Mouse (Mus musculus) G1E-ER4 (cell line): ENCODE data around the gene Ap1s1. TPM values are rescaled to one million over a fixed set of nuclear protein-coding genes. Genes with fewer than 3 reads are reported as not detected.

ENCODE experiments used
- GATA1 ChIP-seq: IDR thresholded peaks from one replicate; pipeline ENCODE4 v1.8.0; 2012; ENCODE audit warnings: low read length, inconsistent platforms
- polyA plus RNA-seq: library from polyadenylated mRNA; stranded (reverse); fragments of >175 nt; gene quantifications from 2 replicates; pipeline ENCODE4 v1.2.3, GENCODE M21; 2012

The Ap1s1 gene
- polyA plus RNA-seq, 1 experiment = 279 TPM

- no peak for TF ChIP-seq GATA1
Observed at GRCm38 (mm10) chr5:137073141-137073540, 27.2 kb upstream of the Ap1s1 start.

GRCm38 (mm10) chr5:137072079-137072960 is 26.4 kb upstream of the Ap1s1 start, which contains the start of gene Serpine1:
Serpine1 (minus strand) TSS chr5:137072268.
- no peak for TF ChIP-seq GATA1

DNA sequence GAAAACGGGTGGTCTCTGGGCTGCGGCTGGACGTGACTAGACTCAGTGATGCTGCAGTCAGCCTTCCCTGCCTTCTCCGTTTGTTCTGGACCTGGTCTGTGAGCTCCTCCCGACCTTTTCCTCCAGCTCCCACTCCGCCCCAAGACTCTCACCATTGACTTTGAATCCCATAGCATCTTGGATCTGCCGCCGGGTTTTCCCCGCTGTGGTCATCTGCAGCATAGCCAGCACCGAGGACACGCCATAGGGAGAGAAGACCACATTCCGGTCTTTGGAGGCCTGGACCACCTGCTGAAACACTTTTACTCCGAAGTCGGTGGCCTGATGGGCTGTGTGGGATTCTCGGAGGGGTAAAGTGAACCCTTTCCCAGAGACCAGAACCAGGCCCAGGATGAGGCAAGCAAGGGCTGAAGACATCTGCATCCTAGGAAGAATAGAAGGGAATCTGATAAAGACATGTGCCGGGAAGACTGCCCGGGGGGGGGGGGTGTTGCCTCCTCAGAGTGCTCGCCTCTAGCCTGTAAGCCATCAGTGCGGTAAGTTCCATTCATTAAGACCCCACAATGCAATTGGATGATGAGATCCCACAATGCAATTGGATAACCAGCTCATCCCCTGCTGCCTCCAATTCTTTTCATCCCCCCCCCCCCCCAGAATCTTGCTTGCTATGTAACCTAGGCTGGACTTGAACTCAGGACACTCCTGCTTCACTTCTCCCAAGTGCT is 25.1 kb upstream of the Ap1s1 start:
- no peak for TF ChIP-seq GATA1

GRCm38 (mm10) chr5:137068711-137069110 is 22.8 kb upstream of the Ap1s1 start:
- TF ChIP-seq GATA1 = no peak

GRCm38 (mm10) chr5:137065923-137066322 is 20.0 kb upstream of the Ap1s1 start:
- no peak for TF ChIP-seq GATA1

GRCm38 (mm10) chr5:137065454-137065853 is 19.5 kb upstream of the Ap1s1 start:
- no peak for TF ChIP-seq GATA1

DNA sequence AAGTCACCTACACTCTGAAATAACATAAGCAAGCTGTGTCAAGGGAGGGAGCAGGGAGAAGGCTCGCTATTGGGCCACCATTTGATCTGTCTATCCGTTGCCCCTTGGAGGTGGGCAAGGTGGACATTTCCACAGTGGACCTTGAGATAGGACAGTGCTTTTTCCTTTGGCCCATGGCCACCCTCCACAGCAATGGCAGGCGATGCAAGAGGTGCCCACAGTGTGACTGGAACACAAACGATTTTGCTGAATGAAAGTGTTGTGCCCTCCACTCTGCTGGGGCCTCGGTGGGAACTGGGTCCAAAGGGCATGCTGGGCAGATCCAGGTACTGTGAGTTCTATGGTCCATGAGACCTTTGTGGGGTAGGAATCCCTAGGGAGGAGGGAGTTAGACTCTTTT is 16.7 kb upstream of the Ap1s1 start:
- TF ChIP-seq GATA1 = no peak

GRCm38 (mm10) chr5:137061809-137062481 is 16.0 kb upstream of the Ap1s1 start:
- TF ChIP-seq GATA1 = no peak

- no peak for TF ChIP-seq GATA1
Observed at GRCm38 (mm10) chr5:137054873-137055272, 8.9 kb upstream of the Ap1s1 start.

DNA sequence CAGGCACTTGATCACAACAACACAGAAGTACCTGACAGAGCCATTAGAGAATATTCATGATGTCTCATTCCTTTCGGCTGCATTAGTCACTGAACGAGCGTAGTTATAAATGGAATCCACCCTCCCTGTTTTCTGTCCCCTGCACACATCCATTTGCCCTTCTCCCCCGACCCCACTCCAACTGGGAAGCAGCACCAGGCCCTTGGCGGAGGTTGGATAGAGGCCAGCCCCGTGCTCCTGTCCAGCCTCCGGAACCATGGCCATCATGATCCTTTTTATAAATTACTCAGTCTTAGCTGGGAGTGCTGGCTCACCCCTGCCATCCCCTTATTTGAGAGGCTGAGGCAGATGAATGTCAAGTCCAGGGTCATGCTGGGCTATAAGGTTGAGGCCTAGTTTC is 8.4 kb upstream of the Ap1s1 start:
- no peak for TF ChIP-seq GATA1

DNA sequence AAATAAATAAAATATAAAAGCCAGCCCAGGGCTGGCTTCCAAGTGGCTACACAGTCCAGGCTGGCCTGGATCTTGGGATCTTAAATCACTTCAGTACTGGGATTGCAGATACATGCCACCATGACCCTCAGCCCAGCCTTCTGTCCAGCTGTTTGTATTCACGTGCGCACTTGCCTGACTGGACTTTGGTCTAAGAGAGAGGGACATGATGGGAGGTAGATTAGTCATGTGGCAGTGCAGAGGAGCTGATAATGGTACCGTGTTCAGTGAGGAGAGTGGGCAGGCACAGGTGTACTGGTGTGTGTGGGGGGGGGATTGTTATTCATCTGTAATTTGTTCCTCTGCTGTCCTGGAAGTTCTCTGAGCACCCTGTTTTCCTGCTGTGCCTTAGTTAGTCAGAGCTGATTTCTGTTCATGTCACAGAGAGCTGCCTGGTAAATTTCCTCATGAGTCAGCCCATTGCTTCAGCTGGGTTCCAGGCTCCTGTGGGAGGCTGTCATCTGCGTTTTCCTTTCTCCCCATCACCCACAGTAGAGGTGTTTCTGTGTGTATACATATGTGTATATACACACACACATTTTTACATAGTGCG is 6.1 kb upstream of the Ap1s1 start:
- TF ChIP-seq GATA1 = no peak

GRCm38 (mm10) chr5:137051125-137051524 is 5.2 kb upstream of the Ap1s1 start:
- TF ChIP-seq GATA1 = no peak

DNA sequence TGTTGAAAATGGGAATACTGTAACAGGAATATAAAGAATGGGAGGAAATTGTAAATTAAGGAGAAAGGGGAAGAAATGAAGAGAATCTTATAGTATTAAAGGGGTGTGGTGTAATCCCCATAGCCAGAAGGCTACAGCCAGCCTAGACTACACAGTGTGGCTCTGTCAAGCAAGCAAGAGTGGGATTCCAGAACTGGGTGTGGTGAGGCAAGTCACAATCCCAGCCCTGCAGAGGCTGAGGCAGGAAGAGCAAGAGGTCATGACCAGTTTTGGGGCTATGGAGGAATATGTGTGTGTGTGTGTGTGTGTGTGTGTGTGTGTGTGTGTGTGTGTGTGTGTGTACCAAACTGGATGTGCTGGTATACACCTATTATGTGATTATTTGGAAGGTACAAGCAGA is 1.1 kb upstream of the Ap1s1 start:
- no peak for TF ChIP-seq GATA1

- TF ChIP-seq GATA1 = no peak
Observed at GRCm38 (mm10) chr5:137046324-137046718, 386 bp upstream of the Ap1s1 start.

DNA sequence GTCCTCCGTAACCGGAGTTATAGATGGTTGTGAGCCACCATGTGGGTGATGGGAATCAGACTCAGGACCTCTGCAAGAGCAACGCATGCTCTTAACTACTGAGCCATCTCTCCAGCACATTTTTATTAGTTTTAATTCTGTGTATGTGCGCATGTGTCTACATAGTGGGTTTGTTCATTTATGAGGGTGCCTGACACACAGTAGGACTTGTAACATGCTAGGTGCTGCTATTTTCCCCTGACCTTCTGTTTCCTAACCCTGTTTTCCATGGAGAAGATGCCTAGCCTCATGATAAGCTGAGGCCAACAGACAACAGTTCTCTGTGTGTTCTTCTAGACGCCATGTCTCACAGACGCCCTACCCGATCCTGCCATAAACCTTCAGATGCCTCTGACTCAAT is 1.9 kb downstream of the Ap1s1 start:
- no peak for TF ChIP-seq GATA1

DNA sequence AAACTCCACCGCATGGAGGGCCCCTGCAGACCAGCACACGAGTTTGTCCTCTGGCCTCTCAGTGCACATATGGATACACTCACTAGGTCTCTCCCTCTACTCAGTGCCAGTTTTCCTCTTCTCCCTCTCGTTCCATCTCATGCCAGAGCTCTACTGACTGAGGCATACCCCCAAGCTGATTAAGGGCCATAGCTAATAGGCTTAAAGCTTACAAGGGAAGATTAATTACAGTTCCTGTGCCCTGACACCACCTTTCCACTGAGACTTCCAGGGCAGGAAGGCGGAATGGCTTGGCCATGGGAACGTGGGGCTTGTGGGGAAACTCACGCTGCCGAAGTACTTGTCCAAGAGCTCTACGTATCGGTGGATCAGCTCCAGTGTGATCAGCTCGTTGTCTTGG is 4.5 kb downstream of the Ap1s1 start:
- TF ChIP-seq GATA1 = no peak
